Mouse (Mus musculus): Measurements from ENCODE around the gene Raver1.
"Not testable (repeated sequence)": the region's sequence is repeated elsewhere in the genome, so short reads cannot be mapped to it uniquely, and the experiment has no call there.

The Raver1 gene

DNA sequence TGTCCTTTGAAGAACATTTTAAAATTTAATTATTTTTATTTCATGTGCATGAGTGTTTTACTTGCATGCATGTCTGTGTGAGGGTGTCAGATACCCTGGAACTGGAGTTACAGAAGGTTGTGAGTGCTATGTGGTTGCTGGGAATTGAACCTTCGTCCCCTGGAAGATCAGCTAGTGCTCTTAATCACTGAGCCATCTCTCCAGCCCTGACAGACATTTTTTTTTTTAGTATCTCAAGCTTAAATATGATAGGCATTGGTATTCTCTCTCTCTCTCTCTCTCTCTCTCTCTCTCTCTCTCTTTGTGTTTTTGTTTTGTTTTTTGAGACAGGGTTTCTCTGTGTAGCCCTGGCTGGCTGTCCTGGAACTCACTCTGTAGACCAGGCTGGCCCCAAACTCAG is 47.0 kb downstream of the Raver1 start:
- in situ Hi-C loops (cut with MboI), result not testable (repeated sequence)

DNA sequence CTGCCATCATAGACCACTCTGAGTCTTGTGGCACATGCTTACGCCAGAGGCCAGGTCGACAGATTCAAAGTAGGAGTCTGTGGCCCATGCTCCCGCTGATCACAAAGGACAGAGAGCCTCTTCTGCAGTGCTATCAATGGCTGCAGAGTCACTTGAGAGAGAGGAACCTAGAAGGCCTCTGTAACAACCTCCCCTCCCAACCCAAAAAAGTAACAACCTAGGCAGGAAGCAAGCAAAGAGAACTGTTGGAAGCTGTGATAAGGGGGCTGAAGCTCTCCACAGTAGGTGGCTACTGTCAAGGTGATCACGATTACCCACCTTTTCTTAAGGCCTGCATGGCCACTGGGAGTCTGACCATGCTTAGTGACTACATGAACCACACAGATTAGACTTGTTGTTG is 48.2 kb downstream of the Raver1 start:
- in situ Hi-C loops (cut with MboI), result no loop called here

DNA sequence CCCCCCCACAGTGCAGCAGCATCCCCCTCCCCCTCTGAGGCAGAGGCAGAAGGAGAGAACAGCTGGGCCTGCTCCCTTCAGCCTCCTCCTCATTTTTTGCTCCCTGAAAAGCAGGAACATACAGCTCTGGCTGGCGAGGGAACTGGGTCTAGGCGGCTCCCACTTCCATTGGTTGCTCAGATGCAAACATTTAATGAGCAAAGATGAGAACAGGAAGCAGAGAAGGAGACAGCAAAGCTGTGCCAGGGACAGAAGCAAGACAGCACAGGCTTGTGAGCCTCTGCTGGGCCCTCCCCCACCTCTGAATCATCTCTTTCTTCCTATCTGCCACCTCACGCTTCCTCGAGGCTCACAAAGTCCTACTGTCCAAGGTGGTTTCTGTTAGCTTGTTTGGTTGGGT is 50.5 kb downstream of the Raver1 start:
- in situ Hi-C loops (cut with MboI), result no loop called here

DNA sequence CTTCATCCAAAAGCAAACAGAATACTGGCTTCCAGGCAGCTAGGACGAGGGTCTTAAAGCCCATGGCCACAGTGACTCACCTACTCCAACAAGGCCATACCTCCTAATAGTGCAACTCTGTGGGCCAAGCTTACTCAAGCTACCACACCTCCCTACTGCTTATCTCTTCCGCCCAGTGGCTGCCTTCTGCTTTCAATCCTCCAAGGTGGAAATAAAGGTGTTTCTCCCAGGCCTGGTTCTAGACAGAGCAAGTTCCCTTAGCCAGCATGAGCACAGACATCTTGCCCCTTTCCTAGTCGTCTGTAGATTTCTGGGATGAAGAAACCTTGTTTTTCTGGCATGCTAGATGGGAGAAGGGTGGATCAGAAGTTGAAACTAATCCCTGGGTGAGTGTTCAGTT is 52.0 kb downstream of the Raver1 start:
- in situ Hi-C loops (cut with MboI), result no loop called here

DNA sequence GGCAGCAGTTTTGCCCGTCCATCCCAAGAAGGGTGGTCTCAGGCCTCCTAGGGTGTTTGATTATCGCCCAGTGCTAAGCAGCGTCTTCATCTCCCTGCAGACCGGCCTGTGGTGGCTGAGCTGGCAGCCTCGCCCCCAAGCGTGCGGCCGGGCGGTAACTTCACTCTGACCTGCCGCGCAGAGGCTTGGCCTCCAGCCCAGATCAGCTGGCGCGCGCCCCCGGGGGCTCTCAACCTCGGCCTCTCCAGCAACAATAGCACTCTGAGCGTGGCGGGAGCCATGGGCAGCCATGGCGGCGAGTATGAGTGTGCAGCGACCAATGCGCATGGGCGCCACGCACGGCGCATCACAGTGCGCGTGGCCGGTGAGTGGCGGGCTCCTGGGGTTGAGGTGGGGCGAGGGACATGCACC is 54.3 kb downstream of the Raver1 start:
- in situ Hi-C loops (cut with MboI), result no loop called here

DNA sequence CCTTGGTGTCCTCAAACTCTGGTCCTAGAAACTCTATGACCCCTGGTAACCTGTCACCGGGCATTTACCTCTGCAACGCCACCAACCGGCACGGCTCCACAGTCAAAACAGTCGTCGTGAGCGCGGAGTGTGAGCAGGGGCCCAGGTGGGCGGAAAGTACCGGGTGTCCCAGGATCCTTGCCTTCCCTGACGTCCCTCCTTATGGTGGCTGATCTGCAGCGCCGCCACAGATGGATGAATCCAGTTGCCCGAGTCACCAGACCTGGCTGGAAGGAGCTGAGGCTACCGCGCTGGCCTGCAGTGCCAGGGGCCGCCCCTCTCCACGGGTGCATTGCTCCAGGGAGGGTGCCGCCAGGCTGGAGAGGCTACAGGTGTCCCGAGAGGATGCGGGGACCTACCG is 55.1 kb downstream of the Raver1 start:
- in situ Hi-C loops (cut with MboI), result no loop called here

DNA sequence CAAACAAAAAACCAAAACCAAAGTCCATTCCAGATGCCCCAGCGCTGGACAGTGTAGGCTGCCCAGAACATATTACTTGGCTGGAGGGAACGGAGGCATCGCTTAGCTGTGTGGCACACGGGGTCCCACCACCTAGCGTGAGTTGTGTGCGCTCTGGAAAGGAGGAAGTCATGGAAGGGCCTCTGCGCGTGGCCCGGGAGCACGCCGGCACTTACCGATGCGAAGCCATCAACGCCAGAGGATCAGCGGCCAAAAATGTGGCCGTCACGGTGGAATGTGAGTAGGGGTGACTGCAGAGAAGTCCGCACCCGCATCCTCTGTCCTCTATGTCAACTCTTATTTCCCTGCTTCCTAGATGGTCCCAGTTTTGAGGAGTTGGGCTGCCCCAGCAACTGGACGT is 55.6 kb downstream of the Raver1 start:
- in situ Hi-C loops (cut with MboI), result no loop called here

DNA sequence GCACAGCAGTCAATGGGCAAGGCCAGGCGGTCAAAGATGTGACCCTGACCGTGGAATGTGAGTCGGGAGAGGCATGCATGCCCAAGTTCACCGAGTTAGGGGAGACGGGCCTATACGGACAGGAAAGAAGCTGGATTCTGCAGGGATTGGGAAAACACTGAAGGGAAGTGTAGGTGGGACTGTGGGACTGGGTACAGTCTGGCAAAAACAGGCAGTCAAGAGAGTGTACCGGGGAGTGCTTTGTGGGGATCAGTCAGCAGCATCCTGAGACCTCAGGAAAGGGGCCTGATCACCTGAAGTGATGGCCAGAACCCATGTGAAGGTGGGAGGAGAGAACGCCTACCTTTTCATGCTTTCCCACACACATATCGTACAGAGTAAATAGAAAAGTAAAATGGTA is 56.2 kb downstream of the Raver1 start:
- in situ Hi-C loops (cut with MboI), result no loop called here

DNA sequence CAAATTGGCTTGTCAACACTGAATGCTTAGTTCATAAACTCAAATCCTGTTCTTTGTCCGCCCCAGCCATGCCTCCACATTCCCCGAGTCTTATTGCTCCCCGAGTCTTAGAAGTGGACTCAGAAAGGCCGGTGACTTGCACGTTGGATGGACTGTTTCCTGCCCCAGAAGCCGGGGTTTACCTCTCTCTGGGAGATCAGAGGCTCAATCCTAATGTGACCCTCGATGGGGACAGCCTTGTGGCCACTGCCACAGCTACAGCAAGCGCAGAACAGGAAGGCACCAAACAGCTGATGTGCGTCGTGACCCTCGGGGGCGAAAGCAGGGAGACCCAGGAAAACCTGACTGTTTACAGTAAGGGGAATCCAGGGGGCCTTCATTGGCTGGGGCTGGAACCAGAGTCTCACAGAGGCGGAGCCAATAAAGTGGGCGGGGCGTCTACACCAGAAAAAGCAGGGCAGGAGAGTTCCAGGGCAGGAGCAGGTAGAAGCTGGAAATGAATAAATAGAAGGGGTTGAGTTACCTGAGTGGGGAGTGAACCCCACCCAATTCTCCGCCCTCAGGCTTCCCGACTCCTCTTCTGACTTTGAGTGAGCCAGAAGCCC is 57.2 kb downstream of the Raver1 start:
- in situ Hi-C loops (cut with MboI), result loop anchor here (5.0 kb wide), 1 partner anchor 38 kb away; the partner anchor contains the start of genes Fdx1l and Gm49373

DNA sequence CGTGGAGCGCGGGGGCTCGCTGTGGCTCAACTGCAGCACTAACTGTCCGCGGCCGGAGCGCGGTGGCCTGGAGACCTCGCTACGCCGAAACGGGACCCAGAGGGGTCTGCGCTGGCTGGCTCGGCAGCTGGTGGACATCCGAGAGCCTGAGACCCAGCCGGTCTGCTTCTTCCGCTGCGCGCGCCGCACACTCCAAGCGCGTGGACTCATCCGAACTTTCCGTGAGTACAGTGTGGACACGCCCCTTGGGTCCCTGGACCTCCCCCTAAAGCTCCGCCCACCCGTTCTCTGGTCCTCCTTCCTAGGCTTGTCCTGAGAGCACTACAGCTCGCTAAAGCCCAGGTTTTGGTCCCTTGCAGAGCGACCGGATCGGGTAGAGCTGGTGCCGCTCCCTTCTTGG is 58.7 kb downstream of the Raver1 start:
- in situ Hi-C loops (cut with MboI), result loop anchor here (5.0 kb wide), 1 partner anchor 39 kb away; the partner anchor contains the start of genes Fdx1l and Gm49373

DNA sequence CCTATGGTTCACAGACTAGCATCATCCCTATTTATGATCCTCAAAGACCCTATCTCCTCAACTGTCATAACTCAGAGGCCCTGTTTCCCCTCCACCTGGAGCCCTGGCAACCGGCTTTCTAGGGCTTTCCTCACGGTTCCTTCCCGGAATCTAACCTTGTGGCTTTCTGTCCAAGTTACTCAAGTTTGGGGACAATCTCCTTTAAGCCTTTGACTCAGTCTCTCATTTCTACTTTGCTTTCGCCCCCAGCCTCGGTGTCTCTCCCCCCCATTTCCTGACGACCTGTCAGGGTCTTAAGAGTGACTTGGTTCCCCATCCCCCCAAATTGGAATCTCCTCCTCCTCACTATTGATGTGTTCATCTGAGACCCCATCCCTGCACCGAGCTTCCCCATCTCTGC is 59.3 kb downstream of the Raver1 start:
- in situ Hi-C loops (cut with MboI), result loop anchor here (5.0 kb wide), 1 partner anchor 40 kb away; the partner anchor contains the start of genes Fdx1l and Gm49373

DNA sequence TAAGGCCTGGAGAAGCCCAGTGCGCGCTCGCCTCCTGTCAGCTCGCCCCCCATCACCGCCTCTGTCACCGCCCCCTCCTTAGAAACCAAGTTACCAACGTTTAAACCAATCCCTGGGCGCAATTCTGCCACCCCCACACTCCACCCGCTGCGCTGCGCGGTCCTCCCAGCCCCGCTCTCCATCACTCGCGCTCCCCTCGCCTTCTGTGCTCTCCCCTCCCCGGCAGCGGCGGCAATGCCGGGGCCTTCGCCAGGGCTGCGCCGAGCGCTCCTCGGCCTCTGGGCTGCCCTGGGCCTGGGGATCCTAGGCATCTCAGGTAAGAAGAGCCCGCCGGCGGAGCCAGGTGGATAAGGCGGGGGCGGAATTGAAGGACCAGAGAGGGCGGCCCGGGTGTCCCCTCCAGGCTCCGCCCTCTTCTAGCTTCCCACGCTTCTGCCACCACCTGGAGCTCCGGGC is 59.9 kb downstream of the Raver1 start, which contains the start of gene Icam5:
Gene Icam5 (plus strand): TSS at position 178 of the 456 bp plus-strand sequence.
- in situ Hi-C loops (cut with MboI), result loop anchor here (5.0 kb wide), 1 partner anchor 40 kb away; the partner anchor contains the start of genes Fdx1l and Gm49373

DNA sequence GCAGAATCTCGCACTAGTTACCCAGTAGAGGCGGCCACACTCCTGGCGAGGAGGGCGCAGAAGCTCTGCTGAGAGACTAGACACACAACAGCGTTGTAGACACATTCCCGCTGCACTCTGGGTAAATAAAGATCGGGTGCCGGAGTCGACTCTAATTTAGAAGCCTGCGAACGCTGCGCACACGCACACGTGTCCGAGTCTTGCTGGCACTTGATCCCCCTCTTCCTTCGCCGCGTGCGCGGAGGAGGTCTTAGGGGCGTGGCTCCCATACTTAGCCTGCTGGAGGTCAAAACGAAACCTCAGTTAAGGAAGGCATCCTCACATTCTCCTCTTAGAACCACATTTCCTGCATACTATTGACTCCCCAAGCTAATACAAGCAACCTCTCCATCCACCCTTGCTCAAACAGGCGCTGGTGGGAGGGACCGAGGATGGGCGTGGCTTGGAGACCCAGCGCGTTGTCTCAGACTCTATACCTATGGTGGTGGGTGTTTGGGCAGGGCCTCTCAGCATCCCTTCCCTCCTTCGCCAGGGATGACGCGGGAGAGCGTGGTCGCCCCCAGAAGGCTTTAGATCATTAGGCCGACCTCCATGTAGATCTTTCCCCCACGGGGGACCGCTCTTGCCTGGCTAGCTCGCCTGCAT is 60.4 kb downstream of the Raver1 start:
- in situ Hi-C loops (cut with MboI), result loop anchor here (5.0 kb wide), 1 partner anchor 41 kb away; the partner anchor contains the start of genes Fdx1l and Gm49373

DNA sequence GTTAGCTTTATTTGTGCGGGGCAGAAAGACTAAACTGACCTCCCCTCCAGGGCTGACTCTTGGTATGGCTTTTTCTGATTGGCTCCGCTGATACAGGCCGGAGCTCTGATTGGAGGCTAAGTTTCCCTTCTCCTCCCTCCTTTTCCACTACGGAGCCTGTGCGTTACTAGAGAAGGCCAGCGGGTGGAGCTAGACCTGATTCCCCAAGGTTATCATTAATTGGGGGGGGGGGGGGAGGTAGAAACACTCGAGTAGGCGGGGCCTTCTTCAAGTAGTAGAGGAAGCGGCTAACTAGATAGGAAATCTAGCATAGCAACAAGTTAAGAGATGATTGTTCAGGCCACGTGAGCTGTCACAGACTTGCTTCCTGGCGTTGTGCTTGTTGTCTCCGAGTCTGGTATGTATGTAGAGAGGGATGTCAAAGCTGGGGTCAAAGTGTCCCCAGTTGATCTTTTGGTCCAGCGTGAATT is 61.0 kb downstream of the Raver1 start:
- in situ Hi-C loops (cut with MboI), result loop anchor here (5.0 kb wide), 1 partner anchor 41 kb away; the partner anchor contains the start of genes Fdx1l and Gm49373

DNA sequence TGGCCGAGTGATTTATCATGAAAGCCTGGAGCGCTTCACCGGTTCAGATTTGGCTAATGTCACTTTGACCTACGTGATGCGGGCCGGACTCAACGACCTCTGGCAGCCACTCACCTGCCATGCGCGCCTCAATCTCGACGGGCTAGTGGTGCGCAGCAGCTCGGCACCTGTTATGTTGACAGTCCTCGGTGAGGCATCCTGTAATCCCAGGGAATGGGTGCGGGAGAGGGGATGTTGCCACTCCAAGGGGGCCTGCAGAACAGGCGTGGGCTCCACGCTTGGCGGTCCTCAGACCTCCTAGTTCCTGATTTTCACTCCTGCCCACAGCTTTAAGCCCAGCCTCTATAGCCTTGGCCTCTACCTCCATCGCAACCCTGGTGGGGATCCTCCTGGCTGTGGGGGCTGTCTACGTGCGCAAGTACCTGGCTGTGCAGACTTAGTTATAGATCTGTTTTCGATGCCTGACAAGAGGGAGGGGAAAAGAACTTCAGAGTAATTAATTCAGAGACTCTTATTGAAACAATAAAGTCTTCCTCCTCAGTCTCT is 61.7 kb downstream of the Raver1 start:
- in situ Hi-C loops (cut with MboI), result loop anchor here (5.0 kb wide), 1 partner anchor 42 kb away; the partner anchor contains the start of genes Fdx1l and Gm49373

DNA sequence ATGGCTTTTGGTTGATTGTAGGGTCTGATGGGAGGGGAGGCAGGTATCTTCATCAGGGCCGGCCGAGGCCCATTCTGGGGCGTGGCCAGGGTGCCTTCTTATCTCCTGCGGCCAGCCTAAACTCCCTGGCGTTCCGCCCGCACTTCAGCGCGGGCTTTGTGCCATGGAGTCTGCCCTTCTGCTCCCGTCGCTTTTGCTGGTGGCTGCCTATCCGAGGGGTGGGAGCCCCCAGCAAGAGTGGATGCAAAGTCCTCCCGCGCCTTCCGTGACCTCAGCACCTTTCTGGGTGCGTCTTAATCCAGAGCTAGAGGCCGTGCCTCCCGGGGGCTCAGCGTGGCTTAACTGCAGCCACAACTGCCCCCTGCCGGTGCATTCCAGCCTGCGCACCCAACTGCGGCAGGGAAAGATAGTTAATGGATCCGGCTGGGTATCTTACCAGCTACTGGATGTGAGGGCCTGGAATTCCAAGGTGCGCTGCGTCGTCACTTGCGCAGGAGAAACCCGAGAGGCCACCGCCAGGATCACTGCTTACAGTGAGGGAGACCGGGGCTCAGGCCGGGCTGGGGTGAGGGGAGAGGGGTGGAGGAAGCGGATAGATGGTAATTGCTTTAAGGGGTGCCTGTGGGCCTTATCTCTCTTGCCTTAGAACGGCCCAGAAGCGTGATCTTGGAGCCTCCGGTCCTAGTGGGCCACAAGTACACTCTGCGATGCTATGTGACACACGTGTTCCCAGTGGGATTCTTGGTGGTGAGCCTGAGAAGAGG is 62.3 kb downstream of the Raver1 start, which contains the start of gene Icam4:
Gene Icam4 (plus strand): TSS at position 83 of the 764 bp plus-strand sequence.
- in situ Hi-C loops (cut with MboI), result loop anchor here (5.0 kb wide), 1 partner anchor 43 kb away; the partner anchor contains the start of genes Fdx1l and Gm49373

DNA sequence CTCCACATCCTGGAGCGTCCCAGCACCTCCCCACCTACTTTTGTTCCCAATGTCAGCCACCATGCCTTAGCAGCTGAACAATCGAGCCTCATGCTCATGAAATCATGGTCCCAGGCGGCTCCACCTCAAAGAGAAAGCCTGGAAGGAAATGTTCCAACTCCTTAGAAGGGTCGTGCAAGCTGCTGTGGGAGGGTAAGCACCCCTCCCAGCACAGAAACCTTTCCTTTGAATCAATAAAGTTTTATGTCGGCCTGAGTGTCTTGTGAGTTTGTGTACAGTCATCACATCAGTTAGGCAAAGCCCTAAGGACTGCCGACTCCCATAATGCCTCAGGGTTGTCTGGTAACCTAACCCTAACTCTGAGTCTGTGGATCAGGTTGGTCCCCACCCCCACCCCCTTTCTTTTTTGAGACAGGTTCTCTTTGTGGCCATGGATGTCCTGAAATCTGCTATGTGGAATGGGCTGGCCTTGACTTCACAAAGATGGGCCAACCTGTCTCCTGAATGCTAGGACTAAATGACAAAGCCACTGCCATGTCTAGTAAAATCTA is 63.2 kb downstream of the Raver1 start:
- in situ Hi-C loops (cut with MboI), result no loop called here

DNA sequence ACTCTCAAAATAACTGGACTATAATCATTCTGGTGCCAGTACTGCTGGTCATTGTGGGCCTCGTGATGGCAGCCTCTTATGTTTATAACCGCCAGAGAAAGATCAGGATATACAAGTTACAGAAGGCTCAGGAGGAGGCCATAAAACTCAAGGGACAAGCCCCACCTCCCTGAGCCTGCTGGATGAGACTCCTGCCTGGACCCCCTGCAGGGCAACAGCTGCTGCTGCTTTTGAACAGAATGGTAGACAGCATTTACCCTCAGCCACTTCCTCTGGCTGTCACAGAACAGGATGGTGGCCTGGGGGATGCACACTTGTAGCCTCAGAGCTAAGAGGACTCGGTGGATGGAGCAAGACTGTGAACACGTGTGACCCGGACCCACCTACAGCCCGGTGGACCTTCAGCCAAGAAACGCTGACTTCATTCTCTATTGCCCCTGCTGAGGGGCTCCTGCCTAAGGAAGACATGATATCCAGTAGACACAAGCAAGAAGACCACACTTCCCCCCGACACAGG is 64.0 kb downstream of the Raver1 start:
- in situ Hi-C loops (cut with MboI), result no loop called here

DNA sequence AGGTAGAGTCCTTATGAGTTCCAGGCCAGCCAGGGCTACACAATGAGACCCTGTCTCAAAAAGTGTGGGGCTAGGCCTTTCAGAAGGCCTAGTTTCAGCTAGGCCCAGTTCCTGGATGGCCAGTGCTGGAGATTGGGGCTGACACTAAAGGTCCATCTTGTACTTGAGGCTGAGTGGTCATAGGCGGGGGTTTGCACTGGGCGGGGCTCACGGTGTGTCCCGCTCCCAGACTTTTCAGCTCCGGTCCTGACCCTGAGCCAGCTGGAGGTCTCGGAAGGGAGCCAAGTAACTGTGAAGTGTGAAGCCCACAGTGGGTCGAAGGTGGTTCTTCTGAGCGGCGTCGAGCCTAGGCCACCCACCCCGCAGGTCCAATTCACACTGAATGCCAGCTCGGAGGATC is 65.0 kb downstream of the Raver1 start:
- in situ Hi-C loops (cut with MboI), result no loop called here

DNA sequence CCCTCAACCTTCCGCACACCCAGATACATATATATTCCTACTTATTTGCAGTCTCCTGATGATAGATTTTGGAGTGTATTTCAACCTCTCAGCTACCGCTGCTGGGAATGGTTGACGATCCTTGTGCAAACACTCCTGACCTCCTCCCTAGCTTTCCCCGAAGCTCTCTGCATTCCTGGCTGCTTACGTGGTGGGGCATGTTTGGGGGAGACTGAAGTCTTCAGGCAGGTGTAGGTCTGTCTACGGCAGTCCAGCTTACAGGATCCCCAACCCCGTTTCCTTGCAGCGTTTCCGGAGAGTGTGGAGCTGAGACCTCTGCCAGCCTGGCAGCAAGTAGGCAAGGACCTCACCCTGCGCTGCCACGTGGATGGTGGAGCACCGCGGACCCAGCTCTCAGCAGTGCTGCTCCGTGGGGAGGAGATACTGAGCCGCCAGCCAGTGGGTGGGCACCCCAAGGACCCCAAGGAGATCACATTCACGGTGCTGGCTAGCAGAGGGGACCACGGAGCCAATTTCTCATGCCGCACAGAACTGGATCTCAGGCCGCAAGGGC is 66.5 kb downstream of the Raver1 start:
- in situ Hi-C loops (cut with MboI), result no loop called here
